Mouse (Mus musculus): ENCODE results near the gene Vsig2.

- no peak for TF ChIP-seq TAL1 (IDR thresholded peaks at IDR 0.05; ENCODE audit: low read length)
- no peak for TF ChIP-seq GATA1 (IDR thresholded peaks at IDR 0.05; ENCODE audit: low read length)
Measured at GRCm38 (mm10) chr9:37568605-37569214, 29.7 kb downstream of the Vsig2 start.
